8 mouse cellular contexts compared by ENCODE assay signal in the genomic region with DNA sequence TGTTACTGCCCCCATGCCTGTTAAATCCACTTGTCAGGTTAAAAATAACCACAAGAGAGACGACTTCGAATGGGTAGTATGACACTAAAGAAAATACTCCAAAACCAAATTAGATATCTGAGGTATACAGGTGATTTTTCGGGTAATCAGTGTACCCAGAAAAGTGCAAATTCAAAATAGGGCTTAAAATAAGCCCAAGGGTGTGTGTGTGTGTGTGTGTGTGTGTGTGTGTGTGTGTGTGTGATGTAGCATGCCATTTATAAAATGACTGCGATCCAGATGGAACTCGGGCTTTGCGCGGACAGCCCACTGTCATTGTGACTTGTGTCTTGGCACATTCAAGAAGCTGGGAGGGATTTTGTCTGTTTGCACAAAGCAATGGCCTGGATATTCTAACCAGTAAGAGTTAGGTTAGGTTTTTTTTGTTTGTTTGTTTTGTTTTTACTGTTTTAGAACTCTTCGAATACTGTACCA. TPM values are rescaled to one million over a fixed set of nuclear protein-coding genes. Genes with fewer than 3 reads are reported as not detected.
DNase-seq lines count a peak whose midpoint lies in the region; ATAC-seq and TF ChIP-seq lines count a peak whose summit lies in the region.

No protein-coding gene starts in this region.

- H3K27me3 ChIP-seq in testis, adult 2 months (ENCODE audit: control insufficient read depth, insufficient read depth, low read length), result no peaks in the 10 kb centered on the region
- no peaks in the 10 kb centered on the region for H3K27me3 ChIP-seq in heart, embryonic 16.5 days (ENCODE audit: control insufficient read depth, insufficient read depth, low read length)
- H3K27me3 ChIP-seq in limb, embryonic 15.5 days, result no peaks in the 10 kb centered on the region
- H3K27me3 ChIP-seq in neural tube, embryonic 12.5 days (replicated peaks), result no peaks in the 10 kb centered on the region

- no peak for TF ChIP-seq CTCF in testis, adult 2 months (IDR thresholded peaks at IDR 0.05; ENCODE audit: control insufficient read depth, insufficient read depth, insufficient replicate concordance, low read depth, low read length)

- H3K4me3 ChIP-seq in testis, adult 2 months (ENCODE audit: control insufficient read depth, low read depth, low read length), result peak overlapping the region; percentile 91
- H3K4me3 ChIP-seq in heart, embryonic 16.5 days (ENCODE audit: low read length), result peak overlapping the region; percentile 96
- H3K4me3 ChIP-seq in limb, embryonic 15.5 days, result peak overlapping the region; percentile 98
- H3K4me3 ChIP-seq in neural tube, embryonic 12.5 days, result peak overlapping the region; percentile 94

- DNase-seq in CD4-positive, CD25-positive, alpha-beta regulatory T cell, adult 2 months (ENCODE audit: low read depth, low spot score), result peak; percentile 40
- no peak for DNase-seq in testis, postnatal 10 days (ENCODE audit: low spot score)
- DNase-seq in gastrocnemius, postnatal 36 days, result no peak

- whole genome bisulfite sequencing in heart, embryonic 16.5 days, result 6% methylated on average over 8 of the region's 8 CpGs
- 8% methylated on average over 8 of the region's 8 CpGs for whole genome bisulfite sequencing in limb, embryonic 15.5 days
- WGBS in neural tube, embryonic 12.5 days, result 16% methylated on average over 8 of the region's 8 CpGs

- no peaks in the 10 kb centered on the region for H3K36me3 ChIP-seq in testis, adult 2 months (ENCODE audit: control insufficient read depth, insufficient read depth, low read length)
- no peaks in the 10 kb centered on the region for H3K36me3 ChIP-seq in heart, embryonic 16.5 days (ENCODE audit: control insufficient read depth, insufficient read depth)
- H3K36me3 ChIP-seq in limb, embryonic 15.5 days, result no peaks in the 10 kb centered on the region
- no peaks in the 10 kb centered on the region for H3K36me3 ChIP-seq in neural tube, embryonic 12.5 days

- no peak for TF ChIP-seq POLR2A in testis, adult 2 months (IDR thresholded peaks at IDR 0.05; ENCODE audit: control insufficient read depth, low read depth, low read length)

- H3K27ac ChIP-seq in testis, adult 2 months (ENCODE audit: control insufficient read depth, insufficient read depth, low read depth, low read length), result peak overlapping the region; percentile 92; the same call in 1 of the 2 replicates
- H3K27ac ChIP-seq in heart, embryonic 16.5 days (ENCODE audit: low read length), result peak overlapping the region; percentile 100
- peak overlapping the region; percentile 96; the same call in 1 of the 2 replicates for H3K27ac ChIP-seq in limb, embryonic 15.5 days
- peak overlapping the region; percentile 82 for H3K27ac ChIP-seq in neural tube, embryonic 12.5 days

- peak overlapping the region; percentile 99 for H3K9ac ChIP-seq in heart, embryonic 16.5 days (ENCODE audit: low read length)
- H3K9ac ChIP-seq in limb, embryonic 15.5 days, result peak overlapping the region; percentile 92
- peak overlapping the region; percentile 91 for H3K9ac ChIP-seq in neural tube, embryonic 12.5 days

- peaks cover 5% of the 10 kb centered on the region for H3K4me1 ChIP-seq in testis, adult 2 months (ENCODE audit: control insufficient read depth, insufficient read depth, low read length)
- H3K4me1 ChIP-seq in heart, embryonic 16.5 days (ENCODE audit: control insufficient read depth, insufficient read depth, low read length), result peaks cover 33% of the 10 kb centered on the region
- 0 out of 2 replicates have a peak, but pooled peaks cover 10% of the 10 kb centered on the region for H3K4me1 ChIP-seq in limb, embryonic 15.5 days
- H3K4me1 ChIP-seq in neural tube, embryonic 12.5 days, result peaks cover 17% of the 10 kb centered on the region

- intact Hi-C loops in gastrocnemius, postnatal 36 days (cut with DNase I), result loop anchor here (2.0 kb wide), 1 partner anchor 22 kb away; no protein-coding TSS in a partner anchor

- H3K4me2 ChIP-seq in heart, embryonic 16.5 days (ENCODE audit: low read depth, low read length), result peak overlapping the region; percentile 70
- peak overlapping the region; percentile 74 for H3K4me2 ChIP-seq in limb, embryonic 15.5 days
- peak overlapping the region; percentile 70 for H3K4me2 ChIP-seq in neural tube, embryonic 12.5 days (replicated peaks)

- ATAC-seq in CD4-positive, CD25-positive, alpha-beta regulatory T cell, adult 4 months, result no peak
- no peak for ATAC-seq in heart, embryonic 16.5 days (replicated peaks; ENCODE audit: extremely low read depth, insufficient read depth, low FRiP score)
- ATAC-seq in limb, embryonic 15.5 days (ENCODE audit: insufficient number of reproducible peaks, low FRiP score, low TSS enrichment, low read depth), result no peak
- no peak for ATAC-seq in neural tube, embryonic 12.5 days (ENCODE audit: low FRiP score, low read depth)

- no peaks in the 10 kb centered on the region for H3K9me3 ChIP-seq in heart, embryonic 16.5 days (replicated peaks; ENCODE audit: control insufficient read depth, low read length)
- H3K9me3 ChIP-seq in limb, embryonic 15.5 days, result no peaks in the 10 kb centered on the region
- H3K9me3 ChIP-seq in neural tube, embryonic 12.5 days, result no peaks in the 10 kb centered on the region

RNA-seq across cellular contexts. Expression of gene Stard7, which starts 1.1 kb away (rescaled TPM):
- 10 to 100 TPM; 28.4 to 32.1 TPM for polyA plus RNA-seq in CD4-positive, CD25-positive, alpha-beta regulatory T cell, adult 4 months (2017; shearing (Covaris generic))
- polyA plus RNA-seq in testis, adult 2 months (2012; rRNA removed), result 14.1 and 18.3 TPM in 2 replicates
- polyA plus RNA-seq in heart, embryonic 16.5 days (2015; fragmentation: Nextera tagmentation; extraction: Ambion mirVana), result 113 and 115 TPM in 2 replicates
- 58.2 and 63.2 TPM in 2 replicates for polyA plus RNA-seq in limb, embryonic 15.5 days (2015; fragmentation: Nextera tagmentation; extraction: Ambion mirVana)
- 88.4 and 88.7 TPM in 2 replicates for polyA plus RNA-seq in neural tube, embryonic 12.5 days (2016; fragmentation: Nextera tagmentation; extraction: Ambion mirVana)
- total RNA-seq in gastrocnemius, postnatal 36 days (2021), result 100 to 1,000 TPM in 1 of 2 experiments, 10 to 100 TPM in 1; 89.2 to 110 TPM

RNA-seq across cellular contexts. Expression of gene Tmem127, which starts 23.4 kb away (rescaled TPM):
- 100 to 1,000 TPM in 1 of 2 experiments, 10 to 100 TPM in 1; 75.1 to 118 TPM for polyA plus RNA-seq in CD4-positive, CD25-positive, alpha-beta regulatory T cell, adult 4 months (2017; shearing (Covaris generic))
- polyA plus RNA-seq in testis, adult 2 months (2012; rRNA removed), result 54.2 and 64.2 TPM in 2 replicates
- 20.3 and 23.4 TPM in 2 replicates for polyA plus RNA-seq in heart, embryonic 16.5 days (2015; fragmentation: Nextera tagmentation; extraction: Ambion mirVana)
- 32.8 and 34.5 TPM in 2 replicates for polyA plus RNA-seq in limb, embryonic 15.5 days (2015; fragmentation: Nextera tagmentation; extraction: Ambion mirVana)
- 37.5 and 41.7 TPM in 2 replicates for polyA plus RNA-seq in neural tube, embryonic 12.5 days (2016; fragmentation: Nextera tagmentation; extraction: Ambion mirVana)
- total RNA-seq in gastrocnemius, postnatal 36 days (2021), result 10 to 100 TPM; 21.0 TPM

RNA-seq across cellular contexts. Expression of gene Ciao1, which starts 23.5 kb away (rescaled TPM):
- polyA plus RNA-seq in CD4-positive, CD25-positive, alpha-beta regulatory T cell, adult 4 months (2017; shearing (Covaris generic)), result 10 to 100 TPM; 53.3 to 64.7 TPM
- 24.7 and 28.7 TPM in 2 replicates for polyA plus RNA-seq in testis, adult 2 months (2012; rRNA removed)
- 59.6 and 68.9 TPM in 2 replicates for polyA plus RNA-seq in heart, embryonic 16.5 days (2015; fragmentation: Nextera tagmentation; extraction: Ambion mirVana)
- 64.0 and 68.0 TPM in 2 replicates for polyA plus RNA-seq in limb, embryonic 15.5 days (2015; fragmentation: Nextera tagmentation; extraction: Ambion mirVana)
- polyA plus RNA-seq in neural tube, embryonic 12.5 days (2016; fragmentation: Nextera tagmentation; extraction: Ambion mirVana), result 64.1 and 64.5 TPM in 2 replicates
- total RNA-seq in gastrocnemius, postnatal 36 days (2021), result 10 to 100 TPM; 48.6 to 51.0 TPM
